Mouse (Mus musculus): Measurements from ENCODE around the gene Astn1. TPM values are rescaled to one million over a fixed set of nuclear protein-coding genes. Genes with fewer than 3 reads are reported as not detected.

The Astn1 gene
- total RNA-seq, 2 experiments from 2014 or later, result 9.1 to 10.2 TPM

DNA sequence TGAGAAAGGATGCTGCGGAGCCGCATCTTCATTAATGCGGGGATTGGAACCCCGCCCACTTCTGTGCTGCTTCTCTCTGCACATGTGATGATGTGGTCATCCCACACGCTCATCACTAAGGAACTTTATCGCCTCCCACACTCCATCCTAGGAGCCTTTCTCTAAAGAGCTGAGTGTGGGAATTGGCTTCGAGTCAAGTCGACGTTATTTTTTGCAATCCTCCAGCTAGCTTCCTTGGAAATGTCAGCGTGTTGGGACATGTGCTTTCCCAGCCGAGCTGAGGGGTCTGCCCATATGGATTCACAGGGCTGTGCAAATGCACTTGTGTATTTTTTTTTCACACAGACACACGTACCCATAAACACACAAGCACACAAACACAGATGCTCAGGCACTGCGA, 151.5 kb downstream of the Astn1 start:
- DNase-seq (ENCODE audit: low spot score in 2 of 2), result no peak

- no peak for DNase-seq (ENCODE audit: low spot score in 2 of 2)
Observed at GRCm38 (mm10) chr1:158516558-158516957, 154.5 kb downstream of the Astn1 start.

- no peak for DNase-seq (ENCODE audit: low spot score in 2 of 2)
Observed at GRCm38 (mm10) chr1:158536195-158536594, 174.1 kb downstream of the Astn1 start.

GRCm38 (mm10) chr1:158536867-158537266, 174.8 kb downstream of the Astn1 start:
- DNase-seq (ENCODE audit: low spot score in 2 of 2), result no peak

- no peak for DNase-seq (ENCODE audit: low spot score in 2 of 2)
Observed at GRCm38 (mm10) chr1:158545095-158545494, 183.0 kb downstream of the Astn1 start.

- DNase-seq (ENCODE audit: low spot score in 2 of 2), result no peak
Observed at GRCm38 (mm10) chr1:158546513-158546912, 184.4 kb downstream of the Astn1 start.

DNA sequence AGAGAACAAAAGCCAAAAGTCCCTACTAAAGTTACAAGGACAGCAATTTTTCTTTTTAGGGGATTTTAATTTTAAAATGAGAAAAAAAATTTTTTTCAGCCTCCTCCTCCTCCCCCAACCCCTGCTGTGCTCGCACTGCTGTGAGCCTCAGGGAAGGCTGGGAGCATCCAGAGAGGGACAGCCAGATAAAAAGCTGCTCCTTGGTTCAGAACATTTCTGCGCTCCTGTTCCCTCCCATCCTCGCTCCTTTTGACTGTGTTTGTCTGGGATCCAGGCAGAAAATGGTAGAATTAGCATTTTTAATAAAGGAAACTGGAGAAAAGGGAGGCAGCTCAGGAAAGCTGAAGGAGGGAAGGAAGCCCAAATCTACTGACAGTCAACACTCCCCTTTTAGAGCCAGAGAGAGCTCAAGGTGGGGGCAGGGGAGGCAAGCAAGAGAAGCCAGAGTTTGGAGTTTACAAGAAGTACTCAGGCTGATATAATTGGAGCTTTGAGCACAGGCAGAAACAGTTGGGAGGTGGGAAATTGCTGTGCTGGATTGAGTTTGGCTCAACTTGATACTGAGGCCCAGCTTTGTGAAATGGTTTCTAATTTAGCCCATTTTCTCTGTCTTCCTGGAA, 185.6 kb downstream of the Astn1 start:
- DNase-seq (ENCODE audit: low spot score in 2 of 2), result no peak

- no peak for DNase-seq (ENCODE audit: low spot score in 2 of 2)
Observed at GRCm38 (mm10) chr1:158548319-158548718, 186.2 kb downstream of the Astn1 start.

GRCm38 (mm10) chr1:158549616-158550015, 187.5 kb downstream of the Astn1 start:
- DNase-seq (ENCODE audit: low spot score in 2 of 2), result no peak

DNA sequence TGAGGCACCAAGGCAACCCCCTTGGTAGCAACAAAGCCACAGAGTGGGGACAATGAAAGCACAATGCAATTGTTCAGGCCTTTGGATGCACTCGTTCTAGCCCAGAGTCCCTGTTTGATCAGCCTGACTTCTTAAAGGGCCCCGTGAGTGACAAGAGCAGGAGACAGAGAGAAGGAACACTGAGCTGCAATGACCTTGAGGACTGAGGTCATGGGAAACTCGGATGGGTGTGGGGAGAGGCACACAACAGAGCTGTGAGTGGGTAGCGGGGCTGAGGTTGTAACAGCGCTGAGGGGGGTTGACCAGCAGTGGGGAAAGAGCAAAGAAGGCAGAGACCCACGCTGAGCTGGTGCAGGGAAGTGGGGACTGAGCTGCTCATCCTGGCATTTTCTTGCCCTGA, 189.9 kb downstream of the Astn1 start:
- no peak for DNase-seq (ENCODE audit: low spot score in 2 of 2)

DNA sequence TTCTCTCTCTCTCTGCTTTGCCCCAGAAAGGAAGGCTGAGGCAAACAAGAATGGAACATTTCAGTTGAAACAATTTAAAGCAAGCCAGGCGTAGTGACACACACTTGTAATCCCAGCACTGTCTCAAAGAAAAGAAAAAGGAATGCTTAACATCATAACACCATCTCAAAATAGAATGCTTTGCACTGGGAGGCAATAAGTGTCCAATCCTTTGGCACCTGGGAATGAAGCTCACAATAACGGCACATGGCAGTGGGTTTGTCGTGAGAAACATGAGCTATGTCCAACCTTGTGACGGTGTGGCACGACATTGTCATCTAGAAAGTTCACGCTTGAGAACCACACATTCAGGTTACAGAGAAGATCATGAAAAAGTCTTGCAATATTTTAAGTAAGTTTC, 191.3 kb downstream of the Astn1 start:
- no peak for DNase-seq (ENCODE audit: low spot score in 2 of 2)

GRCm38 (mm10) chr1:158554020-158554505, 192.0 kb downstream of the Astn1 start:
- DNase-seq (ENCODE audit: low spot score in 2 of 2), result no peak

DNA sequence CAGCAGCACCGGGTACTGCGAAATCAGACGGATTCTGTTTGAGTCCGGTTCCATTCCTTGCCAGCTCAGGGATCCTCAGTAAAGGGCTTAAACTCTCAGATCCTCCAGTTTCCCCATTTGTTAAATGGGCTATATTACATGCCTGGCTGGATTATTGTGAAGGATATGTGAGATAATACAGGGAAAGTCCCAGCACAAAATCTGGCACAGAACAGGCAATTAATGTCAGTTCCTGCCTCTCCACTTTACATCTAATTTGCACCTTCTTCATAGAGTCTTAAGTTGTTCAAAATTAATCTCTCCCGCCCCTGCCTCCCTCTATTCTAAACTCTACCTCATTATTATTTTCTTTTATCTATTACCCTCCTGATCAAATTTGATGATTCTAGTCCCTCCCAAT, 211.1 kb downstream of the Astn1 start:
- no peak for DNase-seq (ENCODE audit: low spot score in 2 of 2)

- no peak for DNase-seq (ENCODE audit: low spot score in 2 of 2)
Observed at GRCm38 (mm10) chr1:158573597-158573996, 211.5 kb downstream of the Astn1 start.

- DNase-seq (ENCODE audit: low spot score in 2 of 2), result no peak
Observed at GRCm38 (mm10) chr1:158575997-158576396, 213.9 kb downstream of the Astn1 start.

DNA sequence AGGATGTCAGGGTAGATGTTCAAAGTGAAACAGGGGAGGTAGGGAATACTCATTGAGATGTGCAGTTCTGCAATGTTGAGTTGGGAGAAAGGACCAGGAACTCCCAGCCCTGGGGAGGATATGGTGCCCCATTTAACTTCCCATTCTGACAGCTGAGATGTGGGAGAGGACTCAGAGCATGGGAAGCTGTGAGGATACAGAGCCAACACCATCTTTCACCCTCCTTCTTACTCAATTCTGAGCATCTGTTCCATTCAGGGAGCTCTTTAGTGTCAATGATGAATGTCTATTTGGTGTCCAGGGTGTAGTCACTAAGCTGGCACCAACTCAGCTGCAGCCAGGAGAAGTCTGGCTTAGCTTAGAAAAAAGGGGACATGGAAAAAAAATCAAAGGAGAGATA, 219.7 kb downstream of the Astn1 start:
- DNase-seq (ENCODE audit: low spot score in 2 of 2), result no peak

- no peak for DNase-seq (ENCODE audit: low spot score in 2 of 2)
Observed at GRCm38 (mm10) chr1:158588903-158589302, 226.8 kb downstream of the Astn1 start.

DNA sequence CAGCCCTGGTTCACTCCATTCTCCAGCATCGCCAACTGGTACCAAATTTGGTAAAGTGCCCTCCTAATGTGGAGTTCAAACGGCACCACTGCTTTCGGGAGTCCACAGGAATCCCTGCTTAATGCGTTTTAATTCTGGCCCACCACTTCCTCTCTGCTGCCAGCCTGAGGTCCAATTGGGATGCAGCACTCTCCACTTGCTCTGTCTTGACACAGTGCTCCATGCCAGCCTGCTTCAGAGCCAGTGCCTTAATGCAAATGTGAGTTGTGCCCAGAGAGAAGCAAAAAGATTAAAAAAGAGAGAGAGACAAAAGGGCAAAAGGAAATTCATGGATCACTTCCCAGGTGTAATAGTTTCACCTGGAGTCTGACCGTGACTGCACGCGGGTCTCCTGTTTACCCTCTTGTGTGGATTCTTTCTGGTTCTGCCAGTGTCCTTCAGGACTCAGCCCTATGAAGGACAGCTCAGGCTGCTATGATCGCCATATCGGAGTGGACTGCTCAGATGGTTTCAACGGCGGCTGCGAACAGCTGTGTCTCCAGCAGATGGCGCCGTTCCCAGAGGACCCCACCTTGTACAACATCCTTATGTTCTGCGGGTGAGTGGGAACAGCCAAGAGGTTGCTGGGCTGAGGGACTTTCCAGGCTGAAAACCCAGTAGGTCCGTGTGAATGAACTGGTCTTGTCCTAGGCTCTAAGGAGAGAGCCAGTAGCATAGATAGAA, 234.8 kb downstream of the Astn1 start:
- peak; percentile 49 to 55 for DNase-seq (ENCODE audit: low spot score in 2 of 2)

DNA sequence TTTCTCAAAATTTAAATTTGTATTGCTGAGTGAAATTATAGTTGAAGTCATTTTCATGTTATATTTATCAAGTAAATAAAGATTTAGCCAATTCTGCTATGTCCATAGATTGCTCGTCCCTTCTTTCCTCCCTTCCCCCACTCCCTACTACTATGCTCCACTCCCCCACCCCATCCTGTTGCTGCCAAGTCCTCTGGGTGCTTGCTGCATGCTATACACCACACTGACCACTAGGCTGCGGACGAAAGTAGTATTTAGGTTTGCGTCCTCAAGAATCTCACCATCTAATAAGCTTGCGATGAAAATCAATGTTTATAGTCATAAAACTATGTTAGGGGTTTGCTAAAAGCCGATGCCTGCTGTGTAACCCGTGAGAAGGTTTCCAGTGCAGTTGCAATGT, 235.9 kb downstream of the Astn1 start:
- DNase-seq (ENCODE audit: low spot score in 2 of 2), result no peak

- no peak for DNase-seq (ENCODE audit: low spot score in 2 of 2)
Observed at GRCm38 (mm10) chr1:158599435-158599834, 237.4 kb downstream of the Astn1 start.

GRCm38 (mm10) chr1:158603056-158603455, 241.0 kb downstream of the Astn1 start:
- DNase-seq (ENCODE audit: low spot score in 2 of 2), result no peak

DNA sequence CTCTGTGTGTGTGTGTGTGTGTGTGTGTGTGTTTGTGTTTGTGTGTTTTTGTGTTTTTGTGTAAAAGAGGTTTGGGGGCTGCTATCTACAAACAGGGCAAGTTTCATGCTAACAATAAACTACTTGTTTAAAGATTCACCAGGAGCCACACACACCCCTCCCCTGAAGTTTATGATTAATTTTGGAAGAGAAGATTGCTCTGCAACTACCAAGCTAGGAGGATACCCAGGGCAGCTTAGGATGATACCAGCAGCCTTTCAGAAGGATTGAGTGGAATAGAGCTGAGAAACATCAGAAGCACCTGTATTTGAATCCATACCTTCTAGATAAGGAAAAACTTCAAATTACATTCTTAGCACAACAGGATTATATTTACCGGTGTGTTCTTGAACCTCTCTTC, 242.1 kb downstream of the Astn1 start:
- DNase-seq (ENCODE audit: low spot score in 2 of 2), result no peak

GRCm38 (mm10) chr1:158605597-158605996, 243.5 kb downstream of the Astn1 start:
- DNase-seq (ENCODE audit: low spot score in 2 of 2), result no peak
